Mouse (Mus musculus) left cerebral cortex, adult 2 months (tissue): ENCODE data around the gene Atp8b3. TPM values are rescaled to one million over a fixed set of nuclear protein-coding genes. Genes with fewer than 3 reads are reported as not detected.

Source experiments
- DNase-seq, 2 experiments: peaks; one replicate each; pipeline ENCODE4 v3.0.0; 2021 to 2022; ENCODE audit warnings: low spot score in 2 of 2, mixed read lengths in 1 of 2; ENCODE audit errors: extremely low spot score in 1 of 2
- H3K27ac ChIP-seq: fragments of 200-600 bp; 2 replicates; pipeline ENCODE4 v1.8.1; 2022
- H3K4me3 ChIP-seq: fragments of 200-600 bp; 2 replicates; pipeline ENCODE4 v1.8.1; 2022
- CTCF ChIP-seq: fragments of 200-600 bp; IDR thresholded peaks from 2 replicates; pipeline ENCODE4 v1.8.1; 2022; ENCODE audit warnings: antibody characterized with exemption, mild to moderate bottlenecking, moderate library complexity
- intact Hi-C: fragments of 180-260 bp; cut with DNase I; formaldehyde crosslinking; loops from one replicate; pipeline ENCODE4 v1.15.1; 2025
- total RNA-seq, 2 experiments: library from RNA; stranded (reverse); gene quantifications; 2 replicates each; pipeline ENCODE4 v1.2.3; 2021

Atp8b3 gene
- total RNA-seq, 2 experiments from 2014 or later: 0.11 to 0.63 TPM

GRCm38 (mm10) chr10:80478531-80478930, 60.4 kb downstream of the Atp8b3 start:
- TF ChIP-seq CTCF: no peak
- intact Hi-C loops: no loop called here
- Histone ChIP-seq H3K27ac (no peak overlapping the region), H3K4me3 (no peak overlapping the region)
- no peak for DNase-seq

- TF ChIP-seq CTCF: no peak
- DNase-seq: peak; percentile 90
- peak overlapping the region; percentile 60 for H3K4me3 ChIP-seq
- H3K27ac ChIP-seq: peak overlapping the region; percentile 85
- intact Hi-C loops: no loop called here
These were observed 63.5 kb downstream of the Atp8b3 start for GRCm38 (mm10) chr10:80475290-80475959.

Other genes starting within 250 kb of the Atp8b3 start
- gene Rps15, start 246.7 kb downstream of the Atp8b3 start, total RNA-seq: 100 to 1,000 TPM; 816 to 913 TPM
- gene Apc2, start 243.1 kb downstream of the Atp8b3 start, total RNA-seq: 100 to 1,000 TPM; 111 to 113 TPM
- 10 to 100 TPM; 26.3 to 26.9 TPM for gene 2310011J03Rik, start 218.6 kb downstream of the Atp8b3 start, total RNA-seq
- gene Pcsk4, start 209.6 kb downstream of the Atp8b3 start, total RNA-seq: 1 to 10 TPM; 4.0 to 5.4 TPM
- gene Reep6, start 209.2 kb downstream of the Atp8b3 start, total RNA-seq: 10 to 100 TPM; 13.5 to 13.6 TPM
- gene Adamtsl5, start 190.7 kb downstream of the Atp8b3 start, total RNA-seq: 10 to 100 TPM in 1 of 2 experiments, 1 to 10 TPM in 1; 7.9 to 11.1 TPM
- 10 to 100 TPM; 27.3 to 37.9 TPM for gene Plk5, start 182.7 kb downstream of the Atp8b3 start, total RNA-seq
- 10 to 100 TPM; 19.2 to 20.6 TPM for gene Mex3d, start 151.5 kb downstream of the Atp8b3 start, total RNA-seq
- 100 to 1,000 TPM; 139 to 150 TPM for gene Mbd3, start 139.6 kb downstream of the Atp8b3 start, total RNA-seq
- gene Uqcr11, start 132.3 kb downstream of the Atp8b3 start, total RNA-seq: 100 to 1,000 TPM; 373 to 394 TPM
- gene Tcf3, start 105.5 kb downstream of the Atp8b3 start, total RNA-seq: 10 to 100 TPM; 28.9 to 30.1 TPM
- gene Onecut3, start 44.3 kb downstream of the Atp8b3 start, total RNA-seq: not detected
- 10 to 100 TPM; 46.5 to 51.3 TPM for gene Rexo1, start 22.4 kb upstream of the Atp8b3 start, total RNA-seq
- 10 to 100 TPM; 48.2 to 59.7 TPM for gene Klf16, start 38.2 kb upstream of the Atp8b3 start, total RNA-seq
- gene Abhd17a, start 51.2 kb upstream of the Atp8b3 start, total RNA-seq: 100 to 1,000 TPM; 185 to 191 TPM
- gene Scamp4, start 63.7 kb upstream of the Atp8b3 start, total RNA-seq: 10 to 100 TPM; 41.5 to 44.8 TPM
- 1 to 10 TPM; 1.3 to 5.6 TPM for gene Adat3, start 63.8 kb upstream of the Atp8b3 start, total RNA-seq
- gene Gm49322, start 66.9 kb upstream of the Atp8b3 start, total RNA-seq: 1 to 10 TPM; 2.7 to 4.2 TPM
- gene Csnk1g2, start 83.7 kb upstream of the Atp8b3 start, total RNA-seq: 100 to 1,000 TPM; 244 to 251 TPM
- gene Btbd2, start 117.9 kb upstream of the Atp8b3 start, total RNA-seq: 10 to 100 TPM; 85.1 to 96.7 TPM
- 10 to 100 TPM; 42.8 to 48.8 TPM for gene Mknk2, start 139.0 kb upstream of the Atp8b3 start, total RNA-seq
- 10 to 100 TPM; 13.6 to 15.5 TPM for gene Mob3a, start 162.9 kb upstream of the Atp8b3 start, total RNA-seq
- gene Izumo4, start 163.1 kb upstream of the Atp8b3 start, total RNA-seq: 10 to 100 TPM; 45.0 to 46.0 TPM
- gene Ap3d1, start 203.1 kb upstream of the Atp8b3 start, total RNA-seq: 100 to 1,000 TPM; 150 to 151 TPM
- 10 to 100 TPM; 64.6 to 75.3 TPM for gene Dot1l, start 216.1 kb upstream of the Atp8b3 start, total RNA-seq